Mouse (Mus musculus): ENCODE results near the gene Vwa5b2. TPM values are rescaled to one million over a fixed set of nuclear protein-coding genes. Genes with fewer than 3 reads are reported as not detected.

Vwa5b2 gene
- polyA plus RNA-seq, 1 experiment, result 0.15 TPM

DNA sequence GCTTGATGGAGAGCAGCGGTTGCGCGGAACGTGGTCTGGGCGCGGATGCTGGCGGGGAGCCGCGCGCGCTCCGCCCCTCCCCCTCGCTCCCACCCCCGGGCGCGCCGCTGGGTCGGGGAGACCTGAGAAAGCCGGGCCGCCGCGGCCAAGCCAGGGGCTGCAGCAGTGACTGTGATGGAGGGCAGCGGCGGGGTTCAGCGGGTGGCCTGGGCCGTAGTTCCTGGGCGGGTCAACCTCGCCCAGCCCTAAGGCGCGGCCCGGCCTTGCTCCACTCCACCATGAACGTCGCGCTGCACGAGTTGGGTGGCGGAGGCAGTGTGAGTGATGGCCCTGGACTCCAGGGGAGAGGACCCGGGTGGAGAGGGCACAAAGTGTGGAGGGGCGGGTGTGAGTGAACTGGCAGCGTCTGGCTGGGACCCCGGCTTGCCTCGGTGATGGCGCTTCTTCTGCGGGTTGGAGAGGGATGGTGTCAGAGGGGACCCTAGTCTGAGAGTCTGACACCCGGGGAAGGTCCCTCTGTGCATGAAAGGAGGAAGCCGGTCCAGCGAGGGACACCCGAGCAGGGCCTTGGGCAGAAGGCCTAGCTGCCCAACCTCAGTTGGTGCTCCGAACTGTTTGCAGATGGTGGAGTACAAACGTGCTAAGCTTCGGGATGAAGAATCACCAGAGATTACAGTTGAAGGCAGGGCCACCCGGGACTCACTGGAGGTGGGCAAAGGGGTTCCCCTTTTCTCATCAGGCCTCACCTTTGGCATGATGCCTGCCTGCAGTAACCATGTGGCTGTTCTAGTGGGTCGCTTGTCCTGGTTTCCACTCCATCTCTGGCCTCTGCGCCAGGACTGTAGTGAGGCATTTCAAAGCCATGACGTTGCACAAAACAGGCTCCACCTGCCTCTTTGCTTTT lies 40.7 kb downstream of the Vwa5b2 start, which contains the start of gene Ece2:
Gene Ece2, plus strand, starts transcription at position 98 of the 904 bp plus-strand sequence.
- H3K4me3 ChIP-seq (ENCODE audit: control insufficient read depth, insufficient read depth, low read length), result peak within 1 kb of the TSS; percentile 20; the same call in 1 of the 2 replicates
- 12% methylated on average over 54 of the region's 54 CpGs for WGBS

GRCm38 (mm10) chr16:20637410-20637809 lies 48.1 kb downstream of the Vwa5b2 start:
- DNase-seq, result no peak
- H3K4me3 ChIP-seq (ENCODE audit: control insufficient read depth, insufficient read depth, low read length), result no peak overlapping the region
- H3K27ac ChIP-seq (ENCODE audit: control insufficient read depth, insufficient read depth, low read length), result no peak overlapping the region
- H3K4me1 ChIP-seq (replicated peaks; ENCODE audit: control insufficient read depth, insufficient read depth, low read length), result no peaks in the 10 kb centered on the region
- no peaks in the 10 kb centered on the region for H3K36me3 ChIP-seq (ENCODE audit: control insufficient read depth, insufficient read depth, low read length)
- 83% methylated on average over 8 of the region's 8 CpGs for WGBS
- TF ChIP-seq CTCF (IDR thresholded peaks at IDR 0.05; ENCODE audit: borderline replicate concordance, control insufficient read depth, extremely low read depth, insufficient read depth, low read length, poor library complexity) (no peak), POLR2A (IDR thresholded peaks at IDR 0.05; ENCODE audit: control insufficient read depth, extremely low read depth, insufficient read depth, low read length, poor library complexity) (no peak)
- H3K27me3 ChIP-seq (ENCODE audit: control insufficient read depth, insufficient read depth, low read length), result no peaks in the 10 kb centered on the region

More for the DNA sequence above, 40.7 kb downstream of the Vwa5b2 start, which contains the start of gene Ece2:
- TF ChIP-seq CTCF (IDR thresholded peaks at IDR 0.05; ENCODE audit: borderline replicate concordance, control insufficient read depth, extremely low read depth, insufficient read depth, low read length, poor library complexity) (no peak), POLR2A (IDR thresholded peaks at IDR 0.05; ENCODE audit: control insufficient read depth, extremely low read depth, insufficient read depth, low read length, poor library complexity) (no peak)
- Histone ChIP-seq H3K27ac (ENCODE audit: control insufficient read depth, insufficient read depth, low read length) (no peak within 1 kb of the TSS), H3K27me3 (ENCODE audit: control insufficient read depth, insufficient read depth, low read length) (peaks cover 11% of the 10 kb centered on the region; the same call in 1 of the 2 replicates), H3K4me1 (replicated peaks; ENCODE audit: control insufficient read depth, insufficient read depth, low read length) (peaks cover 6% of the 10 kb centered on the region), H3K36me3 (ENCODE audit: control insufficient read depth, insufficient read depth, low read length) (no peaks in the 10 kb centered on the region)
- no peak for DNase-seq

GRCm38 (mm10) chr16:20638367-20638766 lies 49.1 kb downstream of the Vwa5b2 start:
- H3K4me1 ChIP-seq (replicated peaks; ENCODE audit: control insufficient read depth, insufficient read depth, low read length), result no peaks in the 10 kb centered on the region
- TF ChIP-seq CTCF (IDR thresholded peaks at IDR 0.05; ENCODE audit: borderline replicate concordance, control insufficient read depth, extremely low read depth, insufficient read depth, low read length, poor library complexity), result no peak
- no peak for TF ChIP-seq POLR2A (IDR thresholded peaks at IDR 0.05; ENCODE audit: control insufficient read depth, extremely low read depth, insufficient read depth, low read length, poor library complexity)
- H3K27me3 ChIP-seq (ENCODE audit: control insufficient read depth, insufficient read depth, low read length), result no peaks in the 10 kb centered on the region; the same call in 1 of the 2 replicates
- WGBS, result 86% methylated on average over 8 of the region's 8 CpGs
- no peak for DNase-seq
- no peak overlapping the region for H3K4me3 ChIP-seq (ENCODE audit: control insufficient read depth, insufficient read depth, low read length)
- no peak overlapping the region for H3K27ac ChIP-seq (ENCODE audit: control insufficient read depth, insufficient read depth, low read length)
- no peaks in the 10 kb centered on the region for H3K36me3 ChIP-seq (ENCODE audit: control insufficient read depth, insufficient read depth, low read length)

- TF ChIP-seq POLR2A (IDR thresholded peaks at IDR 0.05; ENCODE audit: control insufficient read depth, extremely low read depth, insufficient read depth, low read length, poor library complexity) (no peak), CTCF (IDR thresholded peaks at IDR 0.05; ENCODE audit: borderline replicate concordance, control insufficient read depth, extremely low read depth, insufficient read depth, low read length, poor library complexity) (peak; percentile 69; the same call in 1 of the 2 replicates)
- Histone ChIP-seq H3K4me1 (replicated peaks; ENCODE audit: control insufficient read depth, insufficient read depth, low read length) (no peaks in the 10 kb centered on the region), H3K27ac (ENCODE audit: control insufficient read depth, insufficient read depth, low read length) (no peak overlapping the region), H3K36me3 (ENCODE audit: control insufficient read depth, insufficient read depth, low read length) (no peaks in the 10 kb centered on the region), H3K4me3 (ENCODE audit: control insufficient read depth, insufficient read depth, low read length) (no peak overlapping the region), H3K27me3 (ENCODE audit: control insufficient read depth, insufficient read depth, low read length) (no peaks in the 10 kb centered on the region; the same call in 1 of the 2 replicates)
- DNase-seq, result peak; percentile 66
- 2% methylated on average over 8 of the region's 8 CpGs for WGBS
Observed at GRCm38 (mm10) chr16:20642161-20642560, 52.9 kb downstream of the Vwa5b2 start.

DNA sequence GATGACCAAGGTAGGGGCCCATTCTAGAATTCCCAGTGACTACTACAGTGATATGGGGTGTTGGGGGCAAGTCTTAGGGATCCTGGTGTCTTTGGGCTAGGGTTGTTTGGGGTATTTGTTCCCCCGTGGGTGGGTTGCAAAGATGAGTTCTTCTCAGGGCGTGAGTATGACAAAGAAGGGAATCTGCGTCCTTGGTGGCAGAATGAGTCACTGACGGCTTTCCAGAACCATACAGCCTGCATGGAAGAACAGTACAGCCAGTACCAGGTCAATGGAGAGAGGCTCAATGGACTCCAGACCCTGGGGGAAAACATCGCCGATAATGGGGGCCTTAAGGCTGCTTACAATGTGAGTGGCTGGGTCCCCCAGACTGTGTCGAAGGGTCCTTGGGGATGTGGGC lies 54.6 kb downstream of the Vwa5b2 start:
- TF ChIP-seq CTCF (IDR thresholded peaks at IDR 0.05; ENCODE audit: borderline replicate concordance, control insufficient read depth, extremely low read depth, insufficient read depth, low read length, poor library complexity), result no peak
- no peak for TF ChIP-seq POLR2A (IDR thresholded peaks at IDR 0.05; ENCODE audit: control insufficient read depth, extremely low read depth, insufficient read depth, low read length, poor library complexity)
- no peak overlapping the region for H3K4me3 ChIP-seq (ENCODE audit: control insufficient read depth, insufficient read depth, low read length)
- no peak overlapping the region for H3K27ac ChIP-seq (ENCODE audit: control insufficient read depth, insufficient read depth, low read length)
- no peaks in the 10 kb centered on the region for H3K4me1 ChIP-seq (replicated peaks; ENCODE audit: control insufficient read depth, insufficient read depth, low read length)
- WGBS, result 84% methylated on average over 7 of the region's 7 CpGs
- H3K27me3 ChIP-seq (ENCODE audit: control insufficient read depth, insufficient read depth, low read length), result no peaks in the 10 kb centered on the region; the same call in 1 of the 2 replicates
- DNase-seq, result no peak
- no peaks in the 10 kb centered on the region for H3K36me3 ChIP-seq (ENCODE audit: control insufficient read depth, insufficient read depth, low read length)

- Histone ChIP-seq H3K27me3 (ENCODE audit: control insufficient read depth, insufficient read depth, low read length) (no peaks in the 10 kb centered on the region), H3K36me3 (ENCODE audit: control insufficient read depth, insufficient read depth, low read length) (peaks cover 11% of the 10 kb centered on the region), H3K4me1 (replicated peaks; ENCODE audit: control insufficient read depth, insufficient read depth, low read length) (peaks cover 3% of the 10 kb centered on the region), H3K4me3 (ENCODE audit: control insufficient read depth, insufficient read depth, low read length) (peak within 1 kb of the TSS; percentile 89), H3K27ac (ENCODE audit: control insufficient read depth, insufficient read depth, low read length) (no peak within 1 kb of the TSS)
- DNase-seq, result peak; percentile 96
- 1% methylated on average over 46 of the region's 46 CpGs for WGBS
- TF ChIP-seq CTCF (IDR thresholded peaks at IDR 0.05; ENCODE audit: borderline replicate concordance, control insufficient read depth, extremely low read depth, insufficient read depth, low read length, poor library complexity) (0 out of 2 replicates have a peak, but pooled peaks have one; percentile 22), POLR2A (IDR thresholded peaks at IDR 0.05; ENCODE audit: control insufficient read depth, extremely low read depth, insufficient read depth, low read length, poor library complexity) (peak; percentile 79)
Observed at GRCm38 (mm10) chr16:20651076-20651946, 62.0 kb downstream of the Vwa5b2 start, which contains the start of gene Psmd2. Gene Psmd2, plus strand, starts transcription at chr16:20651652.

Data from thymus, adult 2 months (tissue).